Mouse (Mus musculus): ENCODE results near the gene Vkorc1l1.

- TF ChIP-seq MAX (IDR thresholded peaks at IDR 0.05; ENCODE audit: low read depth) (no peak), POLR2A (IDR thresholded peaks at IDR 0.05; ENCODE audit: insufficient read length, low read depth) (peak; percentile 86), MYOG (IDR thresholded peaks at IDR 0.05; ENCODE audit: control insufficient read depth in 1 of 3, insufficient read depth in 1 of 3, insufficient read length in 2 of 3, low read depth in 2 of 3) (peak in 2 of 3 experiments; percentile 84 to 86), CEBPB (IDR thresholded peaks at IDR 0.05; ENCODE audit: insufficient read depth, poor library complexity, severe bottlenecking) (no peak), USF1 (IDR thresholded peaks at IDR 0.05; ENCODE audit: low read depth) (no peak), E2F4 (IDR thresholded peaks at IDR 0.05; ENCODE audit: insufficient read depth) (no peak), TCF12 (IDR thresholded peaks at IDR 0.05; ENCODE audit: insufficient read depth, poor library complexity, severe bottlenecking) (no peak), POLR2AphosphoS2 (IDR thresholded peaks at IDR 0.05; ENCODE audit: insufficient read length, low read depth) (peak; percentile 76), REST (IDR thresholded peaks at IDR 0.05; ENCODE audit: insufficient read depth, insufficient read length) (no peak), MYOD1 (IDR thresholded peaks at IDR 0.05; ENCODE audit: control insufficient read depth in 1 of 3, insufficient read length in 2 of 3, low read depth in 2 of 3) (peak in 2 of 3 experiments; percentile 76 to 88), TCF3 (IDR thresholded peaks at IDR 0.05; ENCODE audit: insufficient read length, low read depth) (no peak), SRF (IDR thresholded peaks at IDR 0.05; ENCODE audit: control insufficient read depth, insufficient read length, low read depth) (peak; percentile 10)
These were observed 33.4 kb upstream of the Vkorc1l1 start, which contains the start of gene Nupr1l for GRCm38 (mm10) chr5:129908242-129908965.
